Mouse (Mus musculus) Muller cell, postnatal 12 days (primary cell): ENCODE data around the gene Eif4b.

Source experiments
- DNase-seq: peaks from one replicate; pipeline ENCODE4 v3.0.0-alpha.2; 2015; ENCODE audit errors: inconsistent ontology term

The Eif4b gene

DNA sequence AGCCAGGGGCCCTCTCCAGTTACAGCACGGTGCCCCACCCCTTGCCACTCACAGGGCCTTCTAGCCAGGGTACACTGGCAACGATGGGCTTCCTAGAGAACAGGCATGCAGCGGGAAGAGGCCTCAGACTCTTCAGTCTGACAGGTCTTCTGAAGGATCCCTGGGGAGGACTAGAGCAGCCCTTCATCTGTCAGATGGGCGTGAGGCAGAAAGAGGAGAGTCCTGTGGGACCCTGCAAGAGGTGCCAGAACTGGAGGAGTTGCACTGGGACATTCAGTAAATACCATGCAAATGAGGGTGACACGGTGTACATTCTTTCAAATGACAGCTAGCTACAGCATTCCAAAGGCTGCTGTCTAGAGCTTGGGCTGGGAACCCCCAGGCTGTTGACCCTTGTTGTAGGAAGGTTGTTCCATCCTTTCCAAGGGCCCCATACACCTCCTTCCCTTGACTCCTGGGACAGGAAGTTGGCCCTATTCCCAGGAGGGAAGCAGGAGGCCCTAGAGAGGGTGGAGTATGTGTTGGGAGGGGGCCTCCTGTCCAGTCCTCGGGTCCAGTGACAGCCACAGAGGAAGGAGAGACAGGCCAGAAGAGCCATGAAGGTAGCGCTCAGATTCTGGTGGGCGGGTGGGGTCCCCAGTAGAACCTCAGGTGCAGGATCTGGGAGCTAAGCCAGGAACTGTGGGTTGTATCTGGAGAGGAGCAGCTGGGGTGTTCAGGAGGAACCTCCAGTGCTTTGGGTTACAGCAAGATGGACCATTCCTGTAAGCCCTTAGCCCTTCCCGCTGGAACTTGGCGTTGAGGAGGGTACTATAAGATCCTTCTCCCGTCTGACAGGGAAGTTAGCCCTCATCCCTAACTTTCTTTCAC lies 28.3 kb downstream of the Eif4b start:
- peak; percentile 69 for DNase-seq

DNA sequence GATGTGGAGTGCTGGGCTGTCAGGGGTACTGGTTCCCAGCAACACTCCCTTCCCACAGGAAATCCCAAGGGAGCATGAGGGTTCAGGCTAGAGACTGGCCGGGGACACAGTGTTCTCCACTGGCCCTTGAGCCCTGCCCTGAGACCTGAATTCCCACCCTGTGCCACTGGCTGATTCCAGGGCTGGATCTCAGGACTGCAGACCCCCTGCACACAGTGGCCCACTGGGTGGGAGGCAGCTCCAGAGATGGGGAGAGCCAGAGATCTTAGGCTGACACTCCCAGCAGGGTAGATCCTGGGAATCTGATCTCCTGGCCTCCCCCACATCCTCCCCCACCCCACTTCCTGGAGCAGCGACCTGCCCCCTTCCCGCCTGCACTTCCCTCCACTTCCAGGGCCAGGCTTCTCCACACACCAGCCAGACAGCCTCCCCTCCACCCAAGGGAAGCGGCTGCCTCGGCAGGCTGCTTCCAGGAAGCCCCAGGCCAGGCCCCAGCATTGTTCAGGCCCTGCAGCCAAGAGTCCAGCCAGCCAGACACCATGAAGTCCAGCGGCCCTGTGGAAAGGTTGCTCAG lies 29.1 kb downstream of the Eif4b start:
- no peak for DNase-seq

DNA sequence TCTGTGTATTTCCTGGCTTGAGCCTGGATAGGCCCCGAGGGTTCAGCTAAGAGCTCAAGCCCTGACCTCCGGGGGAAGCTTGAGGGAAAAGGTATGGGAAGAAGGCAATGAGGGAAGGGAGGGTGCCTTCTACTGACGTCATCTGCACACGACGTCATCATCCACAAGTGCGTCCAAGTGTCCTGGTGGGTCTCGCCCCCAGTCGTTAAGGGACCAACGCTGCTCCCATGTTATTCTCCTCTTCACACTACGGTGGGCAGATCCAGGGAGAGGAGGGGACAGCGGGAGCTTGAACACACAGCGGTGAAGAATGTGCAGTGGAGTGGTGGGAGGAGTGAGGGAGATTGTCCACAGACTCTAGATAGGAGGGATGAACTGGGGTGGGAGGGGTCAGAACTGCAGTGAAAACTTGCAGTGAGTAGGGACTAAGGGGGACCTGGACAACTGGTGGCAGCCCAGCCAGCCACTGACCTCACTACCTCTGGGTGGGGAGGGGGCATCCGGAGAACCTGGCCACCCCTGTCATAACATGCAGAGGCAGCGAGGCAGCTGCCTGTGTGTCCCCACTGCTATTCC lies 29.9 kb downstream of the Eif4b start:
- peak; percentile 77 for DNase-seq

DNA sequence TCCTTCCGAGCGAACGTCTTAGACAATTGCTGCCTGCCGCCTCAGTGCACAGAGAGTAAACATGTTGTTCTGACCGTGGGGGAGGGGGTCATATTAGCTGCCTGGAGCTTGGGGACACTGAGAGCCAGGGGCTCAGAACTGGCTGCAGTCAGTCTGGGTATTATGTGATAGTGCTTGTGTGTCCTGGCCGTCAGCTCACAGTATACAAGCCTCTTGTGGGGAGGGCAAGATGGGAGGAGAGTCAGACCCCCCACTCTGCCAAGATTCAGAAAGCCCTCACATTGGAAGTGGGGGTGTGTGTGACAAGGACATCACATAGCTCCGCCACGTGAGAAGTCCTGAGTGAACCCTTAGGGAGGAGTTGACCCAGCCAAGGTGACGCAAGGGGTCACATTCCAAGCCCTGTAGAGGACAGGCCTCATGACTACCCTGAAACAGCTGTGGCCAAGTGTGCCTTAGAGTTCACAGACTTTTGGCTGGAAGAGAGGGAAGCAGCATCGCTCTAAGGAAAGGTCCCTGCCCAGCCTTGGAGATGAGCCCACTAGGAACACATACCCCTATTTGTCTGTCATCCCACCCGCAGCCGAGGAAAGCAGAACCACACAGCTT lies 30.5 kb downstream of the Eif4b start:
- DNase-seq = peak; percentile 57

DNA sequence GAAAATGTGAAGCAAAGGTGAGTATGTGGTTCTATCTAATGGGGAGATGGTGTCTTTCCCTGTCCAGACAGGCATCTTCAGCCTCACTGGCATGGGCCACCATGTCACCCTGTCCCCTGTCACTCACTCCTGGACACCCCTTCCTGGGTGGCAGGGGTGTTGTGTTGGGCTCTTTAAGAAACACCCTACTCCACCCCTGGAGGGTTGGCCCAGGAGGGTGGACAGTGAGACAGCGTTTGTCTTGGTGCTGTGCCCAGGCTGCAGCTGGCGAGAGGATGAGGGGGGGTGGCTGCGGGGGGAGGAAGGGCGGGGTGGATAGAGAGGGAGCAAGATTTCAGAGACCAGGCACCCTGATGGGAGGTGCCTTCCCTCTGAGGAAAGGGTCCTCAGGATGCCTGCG lies 31.8 kb downstream of the Eif4b start:
- peak; percentile 76 for DNase-seq

DNA sequence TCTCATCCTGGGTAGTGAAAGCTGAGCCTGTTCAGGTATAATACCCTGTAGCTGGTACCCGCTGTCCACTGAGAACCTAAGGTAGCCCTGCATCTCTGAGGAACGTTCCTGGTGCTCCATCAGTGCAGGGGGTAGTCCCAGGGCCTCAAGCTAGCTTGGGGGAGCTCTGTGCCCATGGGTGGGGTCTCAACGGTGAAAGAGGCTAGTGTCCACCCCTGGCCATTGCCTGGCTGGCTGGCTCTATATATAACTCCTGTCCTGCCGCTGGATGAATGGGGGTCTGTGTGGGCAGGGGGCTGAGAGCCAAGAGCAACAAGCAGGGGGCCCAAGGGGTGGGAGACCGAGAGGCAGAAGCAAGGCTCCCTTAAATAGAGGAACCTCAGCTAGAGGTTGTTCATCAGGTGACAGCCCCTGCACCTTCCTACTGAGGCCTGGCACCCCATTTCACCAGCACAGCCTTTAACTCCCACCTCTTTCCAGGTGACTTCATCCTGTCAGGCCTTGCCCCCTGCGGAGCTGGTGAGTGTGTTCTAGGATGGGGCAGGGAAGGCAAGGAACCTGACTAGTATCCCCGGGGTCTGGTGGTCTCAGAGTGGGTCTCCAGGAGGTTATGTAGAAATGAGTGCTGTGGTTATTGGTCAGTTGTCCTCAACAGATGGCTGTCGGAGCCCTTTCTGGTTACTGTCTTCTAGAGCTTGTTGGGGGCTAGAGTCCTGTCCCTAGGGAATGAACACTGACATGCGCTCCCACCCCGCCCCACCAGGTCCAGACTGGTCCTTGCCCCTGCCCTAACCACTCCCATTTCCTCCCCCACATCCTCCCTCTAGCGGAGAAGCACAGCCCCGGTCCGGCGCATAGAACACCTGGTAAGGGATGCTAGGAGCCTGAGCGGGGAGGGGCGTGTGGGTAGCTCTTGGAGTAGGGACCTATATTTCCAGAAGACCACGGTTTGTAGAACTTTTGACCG lies 32.5 kb downstream of the Eif4b start:
- no peak for DNase-seq

DNA sequence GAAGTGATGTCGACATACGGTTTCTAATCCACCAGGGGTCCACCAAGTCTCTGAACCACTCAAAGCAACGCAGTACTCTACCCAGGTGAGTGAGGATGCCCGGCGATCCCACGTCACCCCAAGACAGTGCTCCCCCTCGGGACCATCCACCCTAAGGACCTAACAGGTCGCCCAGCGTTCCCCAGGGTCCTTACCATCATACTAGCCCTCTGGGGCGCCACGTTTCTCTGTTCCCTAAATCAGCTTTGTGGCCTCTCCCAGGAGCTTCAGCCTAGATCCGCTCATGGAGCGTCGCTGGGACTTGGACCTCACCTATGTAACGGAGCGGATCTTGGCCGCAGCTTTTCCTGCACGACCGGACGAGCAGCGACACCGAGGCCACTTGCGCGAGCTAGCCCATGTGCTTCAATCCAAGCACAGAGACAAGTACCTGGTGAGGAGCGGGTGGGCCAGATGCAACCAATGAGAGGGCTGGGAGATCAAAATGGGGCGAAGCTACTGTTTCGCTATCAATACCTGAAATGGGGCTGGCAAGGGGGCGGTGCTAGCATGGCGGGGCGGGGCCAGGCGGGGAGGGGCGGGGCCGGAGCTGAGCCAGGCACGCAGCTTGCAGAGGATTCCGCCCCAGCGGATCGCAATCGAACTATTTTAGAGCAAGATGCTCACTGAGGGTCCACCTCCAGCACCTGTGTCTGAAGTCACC lies 33.3 kb downstream of the Eif4b start:
- no peak for DNase-seq

DNA sequence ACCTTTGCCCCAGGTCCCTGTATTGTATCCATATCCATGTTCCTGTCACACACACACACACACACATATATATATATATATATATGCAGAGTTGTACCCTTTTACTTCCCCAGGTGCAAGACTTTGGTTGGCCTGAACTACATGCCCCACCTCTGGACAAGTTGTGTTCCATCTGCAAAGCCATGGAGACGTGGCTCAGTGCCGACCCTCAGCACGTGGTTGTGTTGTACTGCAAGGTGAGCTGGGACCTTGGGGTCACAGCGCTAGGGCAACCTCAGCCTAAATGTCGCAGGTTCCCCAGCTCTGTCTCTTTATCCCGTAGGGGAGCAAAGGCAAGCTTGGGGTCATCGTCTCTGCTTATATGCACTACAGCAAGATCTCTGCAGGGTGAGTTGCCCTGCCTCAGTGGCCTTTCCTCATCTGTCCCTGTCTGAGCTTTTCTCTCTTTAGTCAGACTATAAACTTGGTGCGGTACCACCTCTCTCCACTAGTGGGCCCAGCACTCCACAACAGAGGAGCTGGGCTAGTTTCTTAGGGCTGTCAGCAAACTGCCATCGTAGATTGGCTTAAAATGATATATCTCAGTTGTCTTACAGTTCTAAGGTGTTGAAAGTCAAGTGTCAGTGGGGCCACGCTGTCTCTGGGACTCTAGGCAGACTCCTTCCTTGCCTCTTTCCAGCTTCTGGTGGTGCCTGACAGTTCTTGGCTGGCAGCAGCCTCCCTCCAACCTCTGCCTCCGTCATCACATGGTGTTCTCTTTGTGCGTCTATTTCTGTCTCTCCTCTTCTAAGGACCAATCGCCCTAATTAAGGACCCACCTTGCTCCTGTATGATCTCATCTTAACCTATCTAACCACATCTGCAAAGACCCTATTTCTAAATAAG lies 34.4 kb downstream of the Eif4b start:
- peak; percentile 64 for DNase-seq

DNA sequence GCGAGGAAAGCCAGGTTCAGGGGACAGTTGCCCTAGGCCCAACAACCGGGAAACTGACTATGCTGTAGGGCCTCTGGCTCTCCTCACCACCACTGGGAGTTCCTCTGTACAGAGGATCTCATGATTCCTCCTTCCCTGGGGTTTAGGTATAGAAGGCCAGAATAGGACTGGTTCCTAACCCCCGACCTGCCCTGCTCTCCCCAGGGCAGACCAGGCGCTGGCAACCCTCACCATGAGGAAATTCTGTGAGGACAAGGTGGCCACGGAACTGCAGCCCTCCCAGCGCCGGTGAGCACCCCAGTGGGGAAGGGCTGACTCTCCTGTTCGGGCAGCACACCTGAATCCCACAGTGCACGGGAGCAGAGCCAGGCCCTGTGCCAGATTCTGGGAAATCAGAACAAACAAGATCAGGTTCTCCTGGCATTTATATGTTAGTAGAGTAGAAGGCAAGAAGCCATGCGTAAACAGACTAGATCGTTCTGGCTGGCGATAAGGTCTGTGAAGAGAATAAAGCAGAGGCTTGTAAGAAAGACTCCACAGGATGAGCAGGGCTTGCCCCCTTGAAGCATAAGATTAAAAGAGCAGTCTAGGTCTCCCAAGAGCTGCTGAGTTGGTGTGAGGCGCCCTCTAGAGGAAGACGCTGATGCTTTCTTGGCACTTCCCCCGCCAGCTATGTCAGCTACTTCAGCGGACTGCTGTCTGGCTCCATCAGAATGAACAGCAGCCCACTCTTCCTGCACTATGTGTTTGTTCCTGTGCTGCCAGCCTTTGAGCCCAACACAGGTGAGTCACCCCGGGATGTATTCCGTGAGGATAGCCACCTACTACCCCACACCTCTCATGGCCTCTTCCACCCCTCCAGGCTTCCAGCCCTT lies 35.3 kb downstream of the Eif4b start:
- peak; percentile 73 for DNase-seq

DNA sequence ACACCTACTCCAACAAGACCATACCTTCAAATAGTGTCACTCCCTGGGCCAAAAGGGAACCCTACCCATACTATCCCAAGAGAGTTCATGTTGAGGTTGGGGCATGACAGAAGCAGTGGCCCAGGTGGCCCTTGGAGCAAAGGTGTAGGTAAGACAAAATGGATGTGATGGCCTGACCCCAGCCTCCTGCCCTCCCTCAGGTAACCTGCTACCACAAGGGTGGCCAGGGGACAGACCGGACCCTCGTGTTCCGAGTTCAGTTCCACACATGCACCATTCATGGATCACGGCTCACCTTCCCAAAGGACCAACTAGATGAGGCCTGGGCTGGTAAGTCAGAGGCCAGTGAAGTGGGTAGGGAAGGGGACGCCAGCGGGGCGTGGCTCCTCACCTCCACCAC lies 36.7 kb downstream of the Eif4b start:
- DNase-seq = no peak

DNA sequence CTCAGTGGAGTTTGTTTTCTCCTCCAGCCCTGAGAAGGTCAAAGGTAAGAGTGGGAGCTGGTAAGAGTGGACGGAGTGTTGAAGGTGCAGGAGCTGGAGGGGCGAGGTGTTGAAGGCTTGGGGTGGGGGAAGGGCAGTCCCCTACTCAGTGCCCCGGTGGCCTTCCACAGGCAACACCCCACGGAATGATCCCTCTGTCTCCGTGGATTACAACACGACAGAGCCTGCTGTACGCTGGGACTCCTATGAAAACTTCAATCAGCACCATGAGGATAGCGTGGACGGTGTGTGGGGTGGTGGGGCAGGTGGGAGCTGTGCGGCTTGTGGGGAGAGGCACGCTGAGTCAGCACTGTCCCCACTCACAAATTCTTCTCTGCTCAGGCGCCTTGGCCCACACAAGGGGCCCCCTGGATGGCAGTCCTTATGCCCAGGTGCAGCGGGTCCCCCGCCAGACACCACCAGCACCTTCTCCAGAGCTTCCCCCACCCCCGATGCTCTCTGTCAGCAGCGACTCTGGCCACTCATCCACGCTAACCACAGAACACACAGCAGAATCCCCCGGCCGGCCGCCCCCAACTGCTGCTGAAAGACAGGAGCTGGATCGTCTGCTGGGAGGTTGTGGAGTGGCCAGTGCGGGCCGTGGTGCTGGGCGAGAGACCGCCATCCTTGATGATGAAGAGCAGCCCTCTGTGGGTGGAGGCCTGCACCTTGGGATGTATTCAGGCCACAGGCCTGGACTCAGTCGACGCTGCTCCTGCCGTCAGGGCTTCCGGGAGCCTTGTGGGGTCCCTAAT lies 37.3 kb downstream of the Eif4b start:
- DNase-seq = no peak

DNA sequence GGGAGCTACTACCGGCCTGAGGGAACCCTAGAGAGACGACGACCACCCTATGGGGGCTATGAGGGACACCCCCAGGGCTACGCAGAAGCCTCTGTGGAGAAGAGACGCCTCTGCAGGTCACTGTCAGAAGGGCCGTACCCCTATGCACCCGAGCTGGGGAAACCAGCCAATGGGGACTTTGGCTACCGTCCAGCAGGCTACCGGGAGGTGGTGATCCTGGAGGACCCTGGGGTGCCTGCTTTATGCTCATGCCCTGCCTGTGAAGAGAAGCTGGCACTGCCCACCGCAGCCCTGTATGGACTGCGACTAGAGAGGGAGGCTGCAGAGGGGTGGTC lies 37.9 kb downstream of the Eif4b start:
- no peak for DNase-seq

DNA sequence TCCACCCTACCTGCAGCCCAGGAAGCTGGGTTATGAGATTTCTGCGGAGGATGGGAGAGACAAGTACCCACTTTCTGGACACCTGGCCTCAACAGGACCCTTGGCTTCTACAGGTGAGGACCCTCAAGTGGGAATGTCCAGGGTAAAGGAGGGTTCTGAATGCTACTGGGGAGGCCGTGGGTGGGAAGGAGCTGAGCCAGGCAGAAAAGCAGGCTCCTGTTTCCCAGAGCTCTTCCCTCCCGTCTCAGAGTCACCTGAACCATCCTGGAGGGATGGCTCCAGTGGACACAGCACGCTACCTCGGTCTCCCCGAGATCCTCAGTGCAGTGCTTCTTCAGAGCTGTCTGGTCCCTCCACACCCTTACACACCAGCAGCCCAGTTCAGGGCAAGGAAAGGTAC lies 38.6 kb downstream of the Eif4b start:
- DNase-seq = no peak

DNA sequence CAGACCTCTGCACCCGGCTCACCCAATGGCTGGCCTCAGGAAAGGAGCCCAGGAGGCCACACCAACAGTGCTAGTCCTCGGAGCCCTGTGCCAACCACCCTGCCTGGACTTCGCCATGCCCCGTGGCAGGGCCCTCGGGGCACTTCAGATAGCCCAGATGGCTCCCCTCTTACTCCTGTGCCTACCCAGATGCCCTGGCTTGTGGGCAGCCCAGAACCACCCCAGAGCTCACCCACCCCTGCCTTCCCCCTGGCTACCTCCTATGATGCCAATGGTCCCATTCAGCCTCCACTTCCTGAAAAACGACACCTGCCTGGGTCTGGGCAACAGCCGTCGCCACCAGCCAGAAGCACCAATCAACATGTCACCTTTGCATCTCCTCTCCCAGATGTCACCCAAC lies 39.3 kb downstream of the Eif4b start:
- DNase-seq = no peak

DNA sequence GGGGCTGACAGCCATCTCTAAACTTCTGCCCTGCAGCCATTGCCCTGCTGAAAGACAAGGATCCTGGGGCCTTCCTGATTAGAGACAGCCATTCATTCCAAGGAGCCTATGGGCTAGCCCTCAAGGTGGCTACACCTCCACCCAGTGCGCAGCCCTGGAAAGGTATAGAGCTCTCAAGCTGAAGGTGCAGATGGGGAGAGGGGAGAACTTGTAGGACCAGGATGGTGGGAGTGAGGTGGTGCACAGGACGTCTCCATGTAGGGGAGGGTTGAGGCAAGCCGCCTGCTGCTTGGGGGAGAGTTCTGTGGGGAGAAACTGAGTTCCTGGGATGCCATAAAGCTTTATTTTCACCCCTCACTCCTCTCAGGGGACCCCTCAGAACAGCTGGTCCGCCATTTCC lies 40.1 kb downstream of the Eif4b start:
- DNase-seq = no peak

DNA sequence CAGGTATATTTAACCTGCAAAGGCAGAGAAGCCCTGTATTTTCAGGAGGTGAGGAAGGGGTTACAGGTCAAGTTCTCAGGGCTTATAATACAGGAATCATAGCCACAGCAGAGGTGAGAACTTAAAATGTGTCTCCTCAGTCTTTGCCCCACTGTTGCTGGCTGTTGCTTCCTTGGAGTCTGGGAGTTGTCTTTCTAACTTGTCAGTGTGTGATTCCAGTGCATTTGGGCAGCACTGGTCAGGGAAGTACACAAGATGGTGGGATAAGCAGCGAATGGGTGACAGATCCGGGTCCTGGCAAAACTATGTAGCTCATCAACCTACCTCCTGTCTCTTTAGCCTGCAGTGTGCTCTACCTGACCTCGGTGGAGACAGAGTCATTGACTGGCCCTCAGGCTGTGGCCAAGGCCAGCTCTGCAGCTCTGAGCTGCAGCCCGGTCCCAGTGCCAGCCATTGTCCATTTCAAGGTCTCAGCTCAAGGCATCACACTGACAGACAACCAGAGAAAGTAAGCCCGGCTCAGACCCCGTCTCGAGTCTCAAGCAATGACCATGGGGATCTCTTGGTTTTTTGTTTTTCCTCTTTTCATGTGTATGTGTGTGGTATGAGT lies 41.2 kb downstream of the Eif4b start:
- no peak for DNase-seq

DNA sequence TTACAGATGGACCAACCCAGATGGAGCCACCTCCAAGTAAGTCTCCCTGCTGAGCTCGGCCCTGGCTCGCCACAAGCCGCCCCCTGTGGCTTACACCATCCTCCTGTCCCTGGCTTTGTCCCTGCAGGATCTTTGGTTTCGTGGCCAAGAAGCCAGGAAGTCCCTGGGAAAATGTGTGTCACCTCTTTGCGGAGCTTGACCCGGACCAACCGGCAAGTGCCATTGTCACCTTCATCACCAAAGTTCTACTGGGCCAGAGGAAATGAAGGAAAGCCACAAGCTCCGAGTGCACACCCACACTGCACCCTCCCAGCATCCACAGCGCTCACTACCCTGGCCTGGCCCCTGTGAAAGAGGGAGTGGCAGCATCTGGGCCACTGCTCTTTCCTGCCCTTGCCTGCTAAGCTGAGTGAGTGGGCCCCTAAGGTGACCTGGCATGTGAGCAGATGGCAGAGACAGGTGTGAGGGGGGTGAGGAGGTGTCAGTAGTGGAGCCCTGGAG lies 42.2 kb downstream of the Eif4b start:
- DNase-seq = no peak
